Mouse (Mus musculus) ES-Bruce4 (cell line): ENCODE data around the gene 1700020D05Rik.

ENCODE experiments used
- CTCF ChIP-seq: IDR thresholded peaks from one replicate; pipeline ENCODE4 v1.8.1; 2011; ENCODE audit warnings: low read depth, low read length
- EP300 ChIP-seq: IDR thresholded peaks from 2 replicates; pipeline ENCODE4 v1.6.1; 2011; ENCODE audit warnings: low read depth, low read length; ENCODE audit not compliant: insufficient read depth
- POLR2A ChIP-seq: IDR thresholded peaks from one replicate; pipeline ENCODE4 v1.8.1; 2011; ENCODE audit warnings: low read length; ENCODE audit not compliant: insufficient read depth

- TF ChIP-seq CTCF: no peak
- no peak for TF ChIP-seq POLR2A
- no peak for TF ChIP-seq EP300
Measured at GRCm38 (mm10) chr19:5543362-5543761, 39.8 kb upstream of the 1700020D05Rik start.
